Mouse (Mus musculus) heart, adult 11 months (tissue): ENCODE measurements at regions not wholly inside any gene's neighbourhood (a gene's known extent, or its start where the extent isn't known, plus 50 kb on each side); places are given as distances from the start of the nearest gene placed in this dataset.

Experiments
- DNase-seq: peaks from one replicate; pipeline ENCODE4 v3.0.0; 2022

- no peak for DNase-seq
These were observed 127.8 kb downstream of the Stk31 start for GRCm38 (mm10) chr6:49523184-49523583.

- no peak for DNase-seq
These were observed 128.3 kb downstream of the Stk31 start for GRCm38 (mm10) chr6:49523696-49524095.

- peak; percentile 17 for DNase-seq
These were observed 138.6 kb downstream of the Stk31 start for GRCm38 (mm10) chr6:49533956-49534355.

GRCm38 (mm10) chr6:49534551-49534950 is 139.1 kb downstream of the Stk31 start:
- DNase-seq: no peak

GRCm38 (mm10) chr6:49544946-49545345 is 149.5 kb downstream of the Stk31 start:
- DNase-seq: peak; percentile 69

- no peak for DNase-seq
These were observed 159.7 kb downstream of the Stk31 start for GRCm38 (mm10) chr6:49555069-49555468.

GRCm38 (mm10) chr6:49558508-49558907 is 163.1 kb downstream of the Stk31 start:
- peak; percentile 64 for DNase-seq

- peak; percentile 30 for DNase-seq
These were observed 163.7 kb downstream of the Stk31 start for GRCm38 (mm10) chr6:49559112-49559511.

GRCm38 (mm10) chr6:49578340-49578739 is 182.9 kb downstream of the Stk31 start:
- DNase-seq: no peak

- DNase-seq: no peak
These were observed 184.3 kb downstream of the Stk31 start for GRCm38 (mm10) chr6:49579691-49580090.

GRCm38 (mm10) chr6:49582040-49582707 is 186.8 kb downstream of the Stk31 start:
- no peak for DNase-seq

- peak; percentile 55 for DNase-seq
These were observed 191.1 kb downstream of the Stk31 start for GRCm38 (mm10) chr6:49586553-49586952.

- DNase-seq: peak; percentile 15
These were observed 193.3 kb downstream of the Stk31 start for GRCm38 (mm10) chr6:49588677-49589076.

GRCm38 (mm10) chr6:49590927-49591631 is 195.7 kb downstream of the Stk31 start:
- DNase-seq: peak; percentile 96

GRCm38 (mm10) chr6:49591632-49592000 is 196.2 kb downstream of the Stk31 start:
- DNase-seq: no peak

GRCm38 (mm10) chr6:49592676-49593075 is 197.3 kb downstream of the Stk31 start:
- DNase-seq: peak; percentile 81

GRCm38 (mm10) chr6:49603201-49603600 is 207.8 kb downstream of the Stk31 start:
- peak; percentile 24 for DNase-seq

GRCm38 (mm10) chr6:49603844-49604243 is 208.4 kb downstream of the Stk31 start:
- peak; percentile 42 for DNase-seq

GRCm38 (mm10) chr6:49606028-49606427 is 210.6 kb downstream of the Stk31 start:
- no peak for DNase-seq

- peak; percentile 68 for DNase-seq
These were observed 211.3 kb downstream of the Stk31 start for GRCm38 (mm10) chr6:49606626-49607158.

- no peak for DNase-seq
These were observed 198.4 kb upstream of the Npy start for GRCm38 (mm10) chr6:49624080-49624479.

- DNase-seq: no peak
These were observed 197.9 kb upstream of the Npy start for GRCm38 (mm10) chr6:49624564-49624963.

GRCm38 (mm10) chr6:49633470-49634095 is 188.9 kb upstream of the Npy start:
- peak; percentile 76 for DNase-seq

GRCm38 (mm10) chr6:49637654-49638053 is 184.9 kb upstream of the Npy start:
- DNase-seq: peak; percentile 64
